Mouse (Mus musculus): ENCODE measurements around the gene Col23a1.

The Col23a1 gene

GRCm38 (mm10) chr11:51442599-51442998 lies 152.9 kb downstream of the Col23a1 start:
- no peak for DNase-seq

GRCm38 (mm10) chr11:51443818-51444217 lies 154.1 kb downstream of the Col23a1 start:
- no peak for DNase-seq

- DNase-seq: no peak
Observed at GRCm38 (mm10) chr11:51444649-51445048, 154.9 kb downstream of the Col23a1 start.

- DNase-seq: peak; percentile 23
Observed at GRCm38 (mm10) chr11:51446711-51447425, 157.1 kb downstream of the Col23a1 start.

GRCm38 (mm10) chr11:51448256-51448655 lies 158.5 kb downstream of the Col23a1 start:
- DNase-seq: no peak

GRCm38 (mm10) chr11:51448680-51449079 lies 159.0 kb downstream of the Col23a1 start:
- no peak for DNase-seq

- no peak for DNase-seq
Observed at GRCm38 (mm10) chr11:51449881-51450280, 160.2 kb downstream of the Col23a1 start.

GRCm38 (mm10) chr11:51451281-51451680 lies 161.6 kb downstream of the Col23a1 start:
- no peak for DNase-seq

- no peak for DNase-seq
Observed at GRCm38 (mm10) chr11:51451925-51452324, 162.2 kb downstream of the Col23a1 start.

GRCm38 (mm10) chr11:51453742-51454141 lies 164.0 kb downstream of the Col23a1 start:
- no peak for DNase-seq

- DNase-seq: no peak
Observed at GRCm38 (mm10) chr11:51455501-51455900, 165.8 kb downstream of the Col23a1 start.

GRCm38 (mm10) chr11:51457624-51458023 lies 167.9 kb downstream of the Col23a1 start:
- DNase-seq: no peak

GRCm38 (mm10) chr11:51458649-51459048 lies 168.9 kb downstream of the Col23a1 start:
- no peak for DNase-seq

- DNase-seq: no peak
Observed at GRCm38 (mm10) chr11:51459569-51460043, 169.9 kb downstream of the Col23a1 start.

GRCm38 (mm10) chr11:51468737-51469136 lies 179.0 kb downstream of the Col23a1 start:
- no peak for DNase-seq

- DNase-seq: no peak
Observed at GRCm38 (mm10) chr11:51469341-51469831, 179.7 kb downstream of the Col23a1 start.

- DNase-seq: no peak
Observed at GRCm38 (mm10) chr11:51470383-51471144, 180.8 kb downstream of the Col23a1 start.

GRCm38 (mm10) chr11:51473686-51474085 lies 184.0 kb downstream of the Col23a1 start:
- DNase-seq: no peak

GRCm38 (mm10) chr11:51476543-51476942 lies 186.8 kb downstream of the Col23a1 start:
- no peak for DNase-seq

GRCm38 (mm10) chr11:51477571-51477970 lies 187.9 kb downstream of the Col23a1 start:
- DNase-seq: no peak

- DNase-seq: no peak
Observed at GRCm38 (mm10) chr11:51482251-51482650, 192.5 kb downstream of the Col23a1 start.

- no peak for DNase-seq
Observed at GRCm38 (mm10) chr11:51485051-51485521, 195.4 kb downstream of the Col23a1 start.

- no peak for DNase-seq
Observed at GRCm38 (mm10) chr11:51485775-51486464, 196.2 kb downstream of the Col23a1 start.
